Mouse (Mus musculus): Measurements from ENCODE around the gene Zfp367.

Zfp367 gene

GRCm38 (mm10) chr13:64155171-64155571 is 2.2 kb upstream of the Zfp367 start:
- DNase-seq (ENCODE audit: extremely low spot score, low read depth, low spot score), result no peak

DNA sequence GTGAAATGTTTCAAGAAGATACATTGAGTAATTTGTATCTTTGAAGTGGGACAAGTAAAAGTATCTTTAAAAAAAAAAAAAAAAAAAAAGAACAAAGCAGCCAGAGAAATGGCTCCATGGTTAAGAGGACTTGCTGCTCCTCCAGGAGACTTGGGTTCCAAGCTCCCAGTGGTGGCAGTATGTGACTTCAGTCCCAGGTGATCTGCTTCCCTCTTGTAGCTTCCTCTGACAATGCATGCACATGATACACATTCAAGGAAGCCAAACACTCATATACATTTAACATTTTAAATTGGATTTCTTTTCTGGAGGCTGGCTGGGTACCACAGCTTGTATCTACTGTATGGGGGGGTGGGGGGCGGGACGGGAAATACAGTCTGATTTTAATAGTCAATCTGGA is 1.6 kb upstream of the Zfp367 start:
- DNase-seq (ENCODE audit: extremely low spot score, low read depth, low spot score), result no peak

GRCm38 (mm10) chr13:64153751-64154267 is 807 bp upstream of the Zfp367 start:
- no peak for DNase-seq (ENCODE audit: extremely low spot score, low read depth, low spot score)

- DNase-seq (ENCODE audit: extremely low spot score, low read depth, low spot score), result no peak
Observed at GRCm38 (mm10) chr13:64152671-64153082, 325 bp downstream of the Zfp367 start.

- no peak for DNase-seq (ENCODE audit: extremely low spot score, low read depth, low spot score)
Observed at GRCm38 (mm10) chr13:64152241-64152669, 747 bp downstream of the Zfp367 start.

DNA sequence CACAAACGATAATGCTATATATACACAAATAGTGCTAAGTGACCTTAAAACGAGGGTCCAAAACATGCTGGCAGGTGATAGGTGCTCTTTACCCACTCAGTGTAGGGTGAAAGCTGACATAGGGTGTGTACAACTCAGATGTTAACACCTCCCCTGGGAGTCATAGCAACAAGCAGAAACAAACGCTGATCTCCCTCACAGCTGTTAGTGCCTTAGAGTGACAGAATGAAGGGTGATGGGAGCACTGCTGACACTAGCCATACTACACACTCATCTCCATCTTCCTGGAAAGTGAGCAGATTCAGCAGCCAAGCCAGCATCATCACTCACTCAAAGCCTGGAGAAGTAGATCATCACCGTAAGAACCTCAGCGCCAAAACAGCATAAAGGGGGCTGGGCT is 2.9 kb downstream of the Zfp367 start:
- DNase-seq (ENCODE audit: extremely low spot score, low read depth, low spot score), result no peak

DNA sequence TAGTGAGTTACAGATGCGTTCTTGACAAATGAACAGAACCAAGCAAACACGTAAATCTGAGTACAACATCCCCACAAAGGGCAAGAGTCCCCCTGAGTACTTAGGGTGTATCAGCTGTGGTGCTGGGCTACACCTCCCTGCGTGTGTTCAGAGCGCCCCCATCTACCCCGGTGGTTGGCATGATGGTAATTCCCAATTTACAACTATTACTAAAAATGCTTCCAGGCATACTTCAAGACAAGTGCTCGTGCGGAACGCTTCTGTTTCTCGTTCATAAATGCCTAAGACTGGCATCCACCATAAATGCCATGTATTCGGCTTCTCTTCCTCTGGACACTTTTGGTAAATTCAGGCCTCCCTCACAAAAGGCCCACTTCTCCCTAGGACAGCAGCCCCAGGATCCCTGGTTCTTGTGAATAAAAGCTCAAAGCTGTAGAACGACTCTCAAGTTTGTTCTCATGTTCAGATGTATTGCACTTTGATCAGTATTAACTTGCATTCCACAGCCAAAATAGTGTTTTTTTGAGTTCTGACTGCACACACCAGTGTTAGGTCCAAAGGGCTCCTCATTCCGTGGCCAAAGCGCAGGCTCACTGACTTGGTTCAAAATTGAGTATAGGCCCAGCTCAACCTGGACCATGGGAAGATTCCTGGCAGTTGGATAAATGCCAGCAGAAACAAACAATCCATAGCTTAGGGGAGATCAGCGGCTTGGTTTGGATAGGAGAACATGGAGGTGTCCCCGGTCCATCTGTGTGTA is 23.2 kb downstream of the Zfp367 start:
- no peak for DNase-seq (ENCODE audit: extremely low spot score, low read depth, low spot score)

DNA sequence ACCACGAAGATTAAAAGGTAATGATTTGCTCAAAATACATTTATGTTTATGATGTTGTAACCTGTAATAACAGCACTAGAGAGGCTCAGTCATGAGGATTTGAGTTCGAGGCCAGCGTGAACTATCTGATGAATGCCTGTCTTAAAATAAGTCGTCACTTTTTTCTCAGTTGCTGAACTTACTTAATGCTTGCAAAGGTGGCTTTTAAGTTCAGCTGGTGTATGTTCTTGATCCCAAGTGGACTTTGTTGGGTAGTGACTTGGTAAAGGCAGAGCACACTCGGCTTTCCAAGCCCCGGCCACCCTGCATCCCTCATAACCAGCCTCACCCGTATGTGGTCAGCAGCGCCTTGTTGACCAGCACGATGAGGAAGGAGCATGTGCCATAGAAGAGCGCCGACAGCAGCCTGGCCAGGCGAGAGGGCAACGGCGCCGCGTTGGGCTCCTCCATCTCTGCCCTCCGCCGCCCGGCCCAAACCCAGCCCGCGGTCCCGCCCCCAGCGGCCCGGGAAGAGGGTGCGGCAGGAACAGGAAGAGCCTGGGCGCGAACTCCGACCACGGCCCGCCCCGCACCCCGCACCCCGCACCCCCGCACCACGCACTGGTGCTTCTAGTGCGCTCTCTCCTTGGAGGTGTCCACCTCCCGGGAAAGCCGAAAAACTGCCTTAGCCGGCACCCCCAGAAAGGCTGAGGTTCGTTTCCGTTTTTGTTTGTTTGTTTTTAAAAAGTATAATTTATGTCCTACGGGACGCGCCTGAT is 24.0 kb downstream of the Zfp367 start, which contains the start of gene Slc35d2:
Gene Slc35d2 (minus strand): TSS at position 511 of the 758 bp plus-strand sequence.
- DNase-seq (ENCODE audit: extremely low spot score, low read depth, low spot score), result no peak

DNA sequence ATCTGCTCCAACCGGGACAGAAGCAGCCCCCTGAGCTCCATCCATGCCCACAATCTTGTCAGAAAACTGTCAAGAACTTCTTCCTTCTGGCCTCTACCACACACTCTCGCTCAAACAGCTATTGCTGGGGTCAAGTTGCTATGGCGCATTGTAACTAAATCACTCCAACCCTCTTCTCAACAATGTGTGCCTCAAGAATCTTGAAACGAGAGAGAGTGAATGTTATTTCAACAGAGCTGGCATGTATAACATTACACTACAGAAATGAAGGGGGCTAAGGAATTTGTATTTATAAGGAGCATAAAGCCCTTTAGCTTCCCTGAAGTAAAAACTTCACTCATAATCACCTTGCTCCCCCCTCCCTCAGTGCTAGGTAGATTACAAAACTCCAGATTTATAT is 26.7 kb downstream of the Zfp367 start:
- DNase-seq (ENCODE audit: extremely low spot score, low read depth, low spot score), result no peak

DNA sequence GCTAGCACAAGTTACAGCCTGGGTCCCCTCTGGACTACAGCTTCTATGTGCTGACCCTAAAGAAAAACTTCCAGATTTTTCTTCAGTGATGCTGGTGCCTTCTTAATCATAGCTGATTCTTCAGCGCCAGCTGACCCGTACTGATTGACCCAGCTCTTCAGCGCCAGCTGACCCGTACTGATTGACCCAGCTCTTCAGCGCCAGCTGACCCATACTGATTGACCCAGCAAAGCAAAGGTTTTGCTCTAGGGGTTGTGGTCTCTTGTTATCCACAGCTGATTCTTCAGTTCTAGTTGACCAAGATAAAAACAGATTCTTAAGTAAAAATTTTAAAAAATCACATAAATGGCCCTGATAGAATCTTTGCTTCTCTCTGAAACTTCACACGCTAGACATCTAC is 28.1 kb downstream of the Zfp367 start:
- DNase-seq (ENCODE audit: extremely low spot score, low read depth, low spot score), result no peak

DNA sequence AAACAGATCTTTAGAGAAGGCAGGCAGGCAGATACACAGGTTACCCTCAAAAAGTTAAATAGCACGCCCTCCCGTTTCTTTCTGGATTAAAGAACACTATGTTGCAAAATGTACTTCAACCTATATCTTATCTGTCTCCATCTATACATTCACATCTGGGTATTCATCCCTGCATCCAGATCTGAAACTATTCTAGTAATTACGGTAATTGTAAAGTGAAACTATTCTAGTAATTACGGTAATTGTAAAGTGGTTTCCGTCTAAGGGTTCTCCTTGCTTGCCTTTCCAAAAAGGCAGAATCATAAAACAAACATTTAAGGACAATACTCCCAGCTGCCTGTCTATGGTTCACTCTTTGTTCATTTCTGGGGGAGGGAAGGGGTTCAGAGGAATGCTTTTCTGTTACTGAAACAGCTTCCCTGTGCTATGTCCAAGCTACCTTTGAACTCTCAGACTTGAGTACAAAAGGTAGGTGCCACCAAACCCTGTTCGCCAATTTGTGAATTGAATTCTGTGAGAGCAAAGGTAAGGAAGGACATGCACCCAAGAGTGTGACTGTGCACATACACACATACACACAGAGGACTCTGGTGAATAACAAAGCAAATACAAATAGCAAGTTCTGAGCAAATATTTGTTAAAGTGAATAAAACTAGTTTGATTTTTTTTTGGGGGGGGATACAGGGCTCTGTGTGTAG is 29.4 kb downstream of the Zfp367 start:
- no peak for DNase-seq (ENCODE audit: extremely low spot score, low read depth, low spot score)

DNA sequence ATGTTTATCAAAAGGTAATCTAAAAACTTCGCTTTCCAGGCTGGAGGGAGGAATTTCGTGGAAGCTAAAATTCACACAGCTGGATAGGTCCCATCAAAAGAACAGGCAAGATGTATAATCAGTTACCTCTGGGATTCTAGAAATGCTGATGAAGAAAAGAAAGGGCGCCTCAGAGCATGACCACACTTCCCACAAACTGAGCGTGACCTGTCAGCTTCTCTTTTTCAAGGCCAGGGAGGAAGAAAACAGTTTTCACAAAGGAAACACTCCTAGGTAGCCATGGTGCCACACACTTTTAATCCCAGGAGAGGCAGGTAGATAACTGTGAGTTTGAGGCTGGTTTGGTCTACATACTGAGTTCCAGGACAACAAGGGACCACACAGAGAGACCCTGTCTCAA is 32.2 kb downstream of the Zfp367 start:
- DNase-seq (ENCODE audit: extremely low spot score, low read depth, low spot score), result no peak

DNA sequence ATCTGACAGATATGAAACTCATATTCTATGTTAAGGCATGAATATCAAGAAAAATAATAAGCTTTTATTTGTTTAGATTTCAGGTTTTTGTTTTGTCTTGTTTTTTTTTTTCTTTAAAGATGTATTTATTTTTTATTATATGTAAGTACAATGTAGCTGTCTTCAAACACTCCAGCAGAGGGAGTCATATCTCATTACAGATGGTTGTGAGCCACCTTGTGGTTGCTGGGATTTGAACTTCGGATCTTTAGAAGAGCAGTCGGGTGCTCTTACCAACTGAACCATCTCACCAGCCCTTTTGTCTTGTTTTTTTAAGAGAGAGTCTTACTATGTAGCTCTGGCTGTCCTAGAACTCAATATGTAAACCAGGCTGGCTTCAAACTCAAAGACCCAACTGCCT is 35.6 kb downstream of the Zfp367 start:
- DNase-seq (ENCODE audit: extremely low spot score, low read depth, low spot score), result no peak

DNA sequence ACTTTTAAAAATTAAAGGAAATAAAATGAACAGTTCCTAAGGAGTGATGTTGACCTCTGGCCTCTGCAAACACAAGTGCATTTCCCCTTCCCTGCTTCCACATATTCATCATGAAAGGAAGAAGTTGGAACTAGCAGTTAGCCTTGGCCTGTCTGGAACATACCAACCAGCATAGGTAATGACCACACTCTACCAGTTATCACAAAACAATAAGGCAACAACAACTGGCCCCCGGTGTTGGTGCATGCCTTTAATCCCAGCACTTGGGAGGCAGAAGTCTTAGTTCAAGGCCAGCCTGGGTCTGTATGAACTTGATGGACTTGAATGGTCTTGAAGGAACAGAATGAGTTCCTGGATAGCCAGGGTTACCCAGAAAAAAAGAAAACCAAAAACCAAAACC is 42.6 kb downstream of the Zfp367 start:
- DNase-seq (ENCODE audit: extremely low spot score, low read depth, low spot score), result no peak

GRCm38 (mm10) chr13:64108381-64108850 is 44.6 kb downstream of the Zfp367 start:
- DNase-seq (ENCODE audit: extremely low spot score, low read depth, low spot score), result no peak

GRCm38 (mm10) chr13:64107535-64107934 is 45.5 kb downstream of the Zfp367 start:
- no peak for DNase-seq (ENCODE audit: extremely low spot score, low read depth, low spot score)

DNA sequence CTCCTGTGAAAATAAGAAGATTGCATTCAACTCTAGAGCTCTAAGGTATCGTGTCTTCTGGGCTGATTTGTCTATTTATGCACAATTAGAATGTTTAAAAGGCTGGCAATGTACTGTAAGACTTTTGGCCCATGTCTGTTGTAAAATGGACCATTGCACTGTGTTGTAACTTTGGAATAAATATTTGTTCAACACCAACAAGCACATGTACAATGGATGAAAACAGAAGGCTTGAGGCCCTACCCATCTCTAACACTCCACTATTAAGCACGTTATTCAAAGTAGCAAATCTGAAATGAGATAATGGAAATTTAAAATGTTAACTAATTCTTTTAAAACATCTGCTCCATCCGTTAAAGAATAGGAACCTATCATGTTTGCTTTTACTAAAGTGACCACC is 45.9 kb downstream of the Zfp367 start:
- DNase-seq (ENCODE audit: extremely low spot score, low read depth, low spot score), result no peak

- DNase-seq (ENCODE audit: extremely low spot score, low read depth, low spot score), result no peak
Observed at GRCm38 (mm10) chr13:64105690-64106089, 47.3 kb downstream of the Zfp367 start.

- DNase-seq (ENCODE audit: extremely low spot score, low read depth, low spot score), result no peak
Observed at GRCm38 (mm10) chr13:64100186-64100585, 52.8 kb downstream of the Zfp367 start.

- DNase-seq (ENCODE audit: extremely low spot score, low read depth, low spot score), result no peak
Observed at GRCm38 (mm10) chr13:64098992-64099391, 54.0 kb downstream of the Zfp367 start.

GRCm38 (mm10) chr13:64093341-64093740 is 59.7 kb downstream of the Zfp367 start:
- peak; percentile 77 for DNase-seq (ENCODE audit: extremely low spot score, low read depth, low spot score)

Measured in hindlimb bud, embryonic 11.5 days (tissue).